Mouse (Mus musculus) adrenal gland, postnatal 25 days (tissue): ENCODE measurements around the gene Erlin1. TPM values are rescaled to one million over a fixed set of nuclear protein-coding genes. Genes with fewer than 3 reads are reported as not detected.
A peak's percentile ranks its signal among the peaks of the same experiment; 100 is the strongest.

Experiments used
- DNase-seq: peaks from one replicate; pipeline ENCODE4 v3.0.0; 2021; ENCODE audit warnings: mixed read lengths
- long read RNA-seq: library from polyadenylated mRNA; stranded (forward); transcript quantifications from one replicate; pipeline ENCODE4 v2.0.0, GENCODE M21; 2021
- total RNA-seq: library from RNA; stranded (reverse); gene quantifications from 2 replicates; pipeline ENCODE4 v1.2.3, GENCODE M21; 2021

Gene Erlin1
- 18.3 and 19.7 TPM in 2 replicates for total RNA-seq
- long read RNA-seq, transcript Erlin1-206 (11 exons, 3,172 nt), result minor isoform, 7 of 45 reads
- long read RNA-seq, transcript Erlin1-202 (12 exons, 3,136 nt), result major isoform, 24 of 45 reads
- long read RNA-seq, partial matches to known transcripts, result 2 of 45 reads
- long read RNA-seq, other reads (novel, unspliced or antisense), result 8 of 45 reads

- DNase-seq, result peak; percentile 96
These were observed at the start of gene Erlin1 for GRCm38 (mm10) chr19:44069121-44069913. Gene Erlin1 (minus strand): TSS chr19:44069785.

- DNase-seq, result no peak
These were observed 48.2 kb upstream of the Erlin1 start for GRCm38 (mm10) chr19:44117793-44118192.

DNA sequence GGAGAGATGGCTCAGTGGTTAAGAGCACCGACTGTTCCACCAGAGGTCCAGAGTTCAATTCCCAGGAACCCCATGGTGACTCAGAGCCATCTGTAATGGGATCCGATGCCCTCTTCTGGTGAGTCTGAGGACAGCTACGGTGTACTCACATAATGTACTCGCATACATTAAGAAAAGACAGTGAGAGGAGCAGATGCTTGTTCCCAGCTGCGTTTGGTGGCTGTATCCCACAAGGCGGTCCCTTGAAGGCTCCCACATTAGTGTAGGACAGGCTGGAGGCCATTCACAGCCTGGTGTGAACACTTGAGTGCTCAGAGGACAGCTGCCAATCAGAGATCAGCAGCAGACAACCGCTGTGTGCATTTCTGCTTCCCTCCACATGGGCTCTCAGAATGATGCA, 42.1 kb upstream of the Erlin1 start:
- no peak for DNase-seq

DNA sequence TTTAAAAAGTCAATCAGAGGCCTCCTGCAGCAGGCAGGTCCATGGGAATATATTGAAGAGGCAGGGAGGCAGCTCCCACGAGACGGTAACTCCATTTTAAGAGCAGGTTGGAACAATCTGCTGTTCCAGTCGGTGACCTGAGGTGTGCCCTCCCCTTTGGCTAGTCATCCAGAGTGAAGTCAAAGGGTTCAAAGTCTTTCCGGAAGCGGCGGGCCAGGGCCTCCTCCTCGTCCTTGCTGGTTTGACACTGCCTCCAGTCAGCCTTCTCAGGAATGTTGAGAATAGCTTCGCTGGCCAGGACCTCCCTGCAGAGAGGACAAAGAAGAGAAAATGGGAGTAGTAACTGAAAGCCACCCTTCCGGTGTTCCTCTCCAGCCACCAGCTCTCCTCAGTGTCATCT, 40.8 kb upstream of the Erlin1 start:
- peak; percentile 5 for DNase-seq

DNA sequence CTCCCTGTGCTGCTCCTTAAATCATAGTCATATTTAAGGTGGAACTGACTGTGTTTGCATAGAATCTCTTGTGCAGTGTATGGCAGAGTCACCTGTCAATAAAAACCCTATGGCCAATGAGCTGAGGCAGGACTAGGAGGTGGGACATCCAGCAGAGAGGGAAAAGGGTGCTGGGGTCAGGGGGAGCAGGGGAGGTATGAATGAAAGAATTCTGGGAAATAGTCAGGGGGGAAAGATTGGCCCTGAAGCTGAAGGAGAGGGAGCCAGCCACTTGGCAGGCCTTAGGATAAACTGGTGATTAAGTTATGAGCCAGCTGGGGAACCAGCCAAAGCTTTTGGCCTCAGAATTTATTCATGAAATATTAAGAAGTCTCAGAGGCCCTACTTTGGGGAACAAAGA, 39.4 kb upstream of the Erlin1 start:
- peak; percentile 37 for DNase-seq

DNA sequence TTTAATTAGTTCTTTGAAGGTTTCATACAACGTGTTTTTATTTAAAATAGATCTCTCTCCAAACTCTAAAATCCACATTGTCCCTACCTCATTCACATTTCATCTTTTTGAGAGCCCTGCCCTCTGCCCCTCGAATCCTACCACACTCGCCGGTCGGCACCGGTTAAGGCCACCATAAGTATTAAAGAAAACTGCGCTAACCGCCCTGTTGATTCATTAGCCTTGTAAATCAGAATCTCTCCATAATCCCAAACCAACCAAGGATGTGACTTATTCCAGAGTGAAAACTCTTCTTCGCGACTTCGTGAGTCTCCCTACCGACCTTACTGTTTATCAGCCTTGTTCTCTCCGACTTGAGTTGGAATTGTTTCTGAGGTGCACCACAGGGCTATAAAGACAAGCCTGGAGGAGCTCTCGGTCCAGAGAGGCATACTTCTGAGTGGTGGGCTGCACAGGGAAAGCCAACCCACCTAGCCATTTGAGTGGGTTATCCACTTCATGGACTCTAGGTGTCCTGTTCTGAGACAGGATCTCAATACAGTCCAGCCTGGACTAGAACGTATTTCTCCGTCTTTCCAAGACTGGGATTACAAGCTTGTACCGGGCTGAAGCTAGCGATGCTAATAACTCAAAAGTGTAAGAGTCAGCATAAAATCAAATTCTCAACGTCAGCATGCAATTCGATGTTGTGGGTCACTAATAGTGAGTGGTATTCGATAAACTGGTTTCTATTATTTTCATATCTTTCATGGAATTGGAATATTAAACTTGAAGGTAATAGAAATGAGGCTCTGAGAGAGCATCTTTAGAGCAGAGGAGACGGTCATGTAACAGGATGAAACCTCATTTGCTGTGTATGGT, 38.3 kb upstream of the Erlin1 start:
- no peak for DNase-seq

DNA sequence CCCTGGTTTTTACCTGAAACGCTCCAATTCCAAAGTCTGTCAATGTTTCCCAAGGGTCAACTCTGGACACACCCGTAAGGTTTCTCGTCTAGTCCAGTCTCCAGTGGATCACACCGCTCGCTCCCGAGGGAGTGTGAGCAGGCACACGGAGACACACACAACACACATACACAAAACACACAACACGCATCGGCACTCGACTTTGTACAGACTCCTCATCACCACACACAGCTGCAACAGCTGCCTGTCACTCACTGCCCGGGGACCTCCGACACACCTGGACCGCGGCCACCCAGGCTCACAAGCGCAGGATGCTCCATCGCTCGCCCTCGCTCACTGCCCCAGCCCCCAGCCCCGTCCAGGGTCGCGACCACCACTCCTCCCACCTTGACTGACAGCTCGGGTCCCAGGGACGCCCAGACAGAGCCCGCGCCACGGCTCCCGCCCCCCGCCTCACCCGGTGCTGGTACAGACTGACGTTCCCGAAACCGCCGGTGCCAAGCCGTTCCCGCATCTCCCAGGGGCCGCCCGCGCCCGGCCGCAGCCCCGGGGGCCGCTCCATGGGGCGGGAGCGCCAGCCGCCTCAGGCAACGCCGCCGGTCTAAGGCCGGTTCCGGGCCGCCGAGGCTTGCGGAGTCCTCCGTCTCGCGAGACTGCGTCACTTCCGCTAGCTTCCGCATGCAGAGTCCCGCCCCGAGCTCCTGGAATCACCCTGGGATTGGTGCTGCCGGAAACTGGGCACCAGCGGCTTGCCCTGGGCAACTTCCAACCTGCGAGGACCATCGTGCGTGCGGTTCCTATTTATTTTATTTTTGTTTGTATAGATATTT, 37.5 kb upstream of the Erlin1 start, which contains the start of gene Chuk:
Gene Chuk (minus strand): TSS at position 650 of the 830 bp plus-strand sequence.
- peak; percentile 97 for DNase-seq

DNA sequence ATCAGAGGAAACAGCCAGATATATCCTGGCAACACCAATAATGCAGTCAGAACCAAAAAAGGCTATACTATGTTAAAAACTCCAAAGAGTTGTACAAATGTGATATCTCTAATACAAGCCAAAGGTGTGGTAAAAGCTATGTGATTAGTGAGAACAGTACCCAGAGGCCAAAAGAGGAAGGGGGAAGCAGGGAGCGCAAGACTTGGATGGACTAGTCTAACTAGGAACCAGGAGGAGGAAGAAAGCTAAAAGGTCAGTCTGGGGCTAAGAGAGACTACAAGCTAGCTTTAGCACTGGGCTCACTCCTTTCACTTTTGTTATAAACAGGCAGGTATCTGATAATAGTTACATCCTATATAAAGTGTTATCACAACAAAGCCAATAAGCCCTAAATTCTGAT, 34.8 kb upstream of the Erlin1 start:
- DNase-seq, result no peak

DNA sequence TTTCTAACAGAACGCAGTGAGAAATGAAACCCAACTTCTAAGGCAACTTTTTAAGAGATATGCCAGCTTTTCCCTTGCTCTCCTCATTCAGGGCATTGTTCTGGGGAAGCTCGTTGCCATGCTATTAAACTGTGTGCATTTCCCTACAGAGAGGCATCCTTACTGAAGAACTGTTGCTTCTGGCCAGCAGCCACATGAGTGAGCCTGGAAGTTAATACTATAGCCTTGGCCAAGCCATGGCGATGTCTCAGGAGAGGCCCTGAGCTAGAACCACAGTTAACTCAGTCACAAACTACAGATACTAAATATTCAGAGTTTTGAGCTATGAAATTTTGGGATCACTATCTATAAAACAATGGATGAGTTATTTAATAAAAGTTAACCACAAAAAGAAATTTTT, 33.4 kb upstream of the Erlin1 start:
- no peak for DNase-seq

GRCm38 (mm10) chr19:44100840-44101239, 31.3 kb upstream of the Erlin1 start:
- DNase-seq, result no peak

DNA sequence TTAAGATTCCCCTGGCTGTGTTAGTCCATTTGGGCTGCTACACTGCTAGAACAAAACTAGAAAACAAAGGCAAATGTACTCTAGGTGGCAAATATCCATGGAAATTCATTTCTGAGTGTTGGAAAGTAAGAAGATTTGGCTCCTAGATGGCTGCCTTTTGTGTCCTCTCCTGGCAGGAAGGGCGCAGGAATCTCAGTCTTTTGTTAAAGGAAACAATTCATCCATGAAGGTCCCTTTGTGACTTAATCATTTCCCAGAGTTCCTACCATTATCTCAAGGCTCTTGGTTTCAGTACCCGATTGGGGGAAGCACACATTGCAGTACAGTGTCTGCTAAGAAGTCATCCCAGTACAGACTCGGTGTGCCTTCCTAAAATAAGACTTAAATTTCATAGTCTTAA, 16.7 kb upstream of the Erlin1 start:
- DNase-seq, result no peak

- no peak for DNase-seq
These were observed 11.3 kb upstream of the Erlin1 start for GRCm38 (mm10) chr19:44080920-44081319.

GRCm38 (mm10) chr19:44080023-44080422, 10.4 kb upstream of the Erlin1 start:
- DNase-seq, result no peak

GRCm38 (mm10) chr19:44077024-44077423, 7.4 kb upstream of the Erlin1 start:
- no peak for DNase-seq

DNA sequence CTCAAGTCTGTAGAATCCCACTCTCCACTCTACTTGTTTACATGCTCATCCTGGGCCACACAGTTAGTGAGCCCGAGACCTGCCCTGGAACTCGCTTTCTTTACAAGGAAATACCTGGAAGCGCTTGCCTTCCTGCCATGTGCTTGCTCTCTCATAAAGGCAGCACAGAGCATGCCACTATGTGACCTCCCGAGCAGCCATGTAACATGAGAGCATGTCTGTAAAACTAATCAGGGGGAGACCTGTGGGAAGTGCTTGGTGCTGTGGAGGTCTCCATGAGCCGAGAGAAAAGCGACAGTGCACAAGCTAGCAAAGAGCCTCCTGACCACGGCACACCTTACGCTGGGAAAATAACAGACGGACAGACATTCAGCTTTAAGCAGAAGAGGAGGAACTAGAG, 6.9 kb upstream of the Erlin1 start:
- DNase-seq, result no peak

DNA sequence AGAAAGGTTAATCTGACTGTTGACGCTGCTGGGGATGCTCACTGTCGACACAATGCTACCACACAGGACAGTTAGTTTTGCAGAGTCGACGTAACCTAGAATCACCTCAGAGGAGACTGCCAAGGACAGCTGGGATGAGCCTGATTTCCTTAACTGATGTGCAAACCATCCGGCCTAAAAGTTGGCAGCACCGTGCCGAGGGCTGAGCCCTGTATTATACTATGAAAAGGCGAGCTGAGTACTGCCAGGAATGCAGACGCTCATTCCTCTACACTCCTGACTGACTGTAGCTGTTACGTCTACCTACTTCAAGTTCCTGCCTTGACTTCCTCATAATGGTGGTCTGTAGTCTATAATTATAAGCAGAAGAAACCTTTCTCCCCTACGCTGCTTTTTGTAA, 5.4 kb upstream of the Erlin1 start:
- no peak for DNase-seq

GRCm38 (mm10) chr19:44071166-44071565, 1.6 kb upstream of the Erlin1 start:
- DNase-seq, result no peak

GRCm38 (mm10) chr19:44069914-44070232, 288 bp upstream of the Erlin1 start:
- no peak for DNase-seq

DNA sequence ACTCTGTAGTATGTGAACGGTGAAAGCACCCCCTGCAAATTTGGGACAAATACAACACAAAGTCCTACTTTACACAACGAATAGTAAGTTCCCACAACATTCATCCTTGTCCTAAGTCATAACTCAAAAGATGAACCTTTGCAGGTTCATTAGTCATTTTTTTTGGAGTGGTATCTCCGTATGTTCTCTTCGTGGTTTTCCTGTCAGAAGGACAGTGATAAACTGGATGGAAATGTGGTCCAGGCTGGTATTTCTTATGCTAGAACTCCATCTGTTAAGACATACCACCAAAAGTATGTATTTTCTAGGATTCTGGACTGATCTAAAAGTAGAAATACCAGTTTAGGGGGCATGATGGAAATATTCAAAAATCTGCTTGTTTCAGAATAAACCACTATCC, 1.4 kb downstream of the Erlin1 start:
- no peak for DNase-seq

- DNase-seq, result no peak
These were observed 2.1 kb downstream of the Erlin1 start for GRCm38 (mm10) chr19:44067323-44068049.

DNA sequence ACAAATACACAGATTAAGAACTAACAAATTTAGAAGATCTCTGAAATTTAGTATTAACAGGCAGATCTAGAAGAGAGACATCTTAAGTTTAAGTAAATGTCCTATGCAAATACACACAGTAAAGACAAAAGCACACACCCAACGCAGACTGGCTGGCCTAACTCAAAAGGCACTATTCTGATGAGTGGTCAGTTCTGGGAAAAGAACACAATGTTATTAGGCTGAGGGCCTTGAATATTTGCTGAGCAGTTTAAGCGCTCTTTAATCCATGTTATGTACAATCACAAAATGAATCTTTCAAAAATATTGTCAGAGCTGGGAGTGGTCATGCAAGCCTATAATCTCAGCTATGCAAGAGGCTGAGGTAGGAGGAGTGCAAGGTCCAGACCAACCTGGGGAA, 4.9 kb downstream of the Erlin1 start:
- no peak for DNase-seq

DNA sequence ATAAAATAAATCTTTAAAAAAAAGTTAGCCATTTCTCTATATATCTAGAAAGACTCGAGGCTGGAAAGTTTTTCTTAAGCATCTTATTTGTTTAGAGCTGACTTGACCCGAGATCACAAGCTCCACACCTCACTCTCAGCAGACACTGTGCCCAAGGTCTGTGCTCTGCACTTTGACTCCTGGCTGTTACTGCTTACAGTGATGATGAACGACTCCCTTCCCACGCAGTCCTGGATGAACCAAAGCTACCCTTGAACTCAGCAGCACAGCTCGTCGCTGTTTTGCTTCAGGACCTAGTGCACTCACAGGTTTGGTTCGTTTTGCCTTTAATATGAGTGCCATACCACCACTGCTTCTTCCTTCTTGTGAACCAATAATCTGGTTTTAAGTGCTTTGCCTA, 5.8 kb downstream of the Erlin1 start:
- DNase-seq, result no peak
